ENCODE assay signal across 17 mouse cellular contexts in genomic region chr13:8943828-8944227, GRCm38 (mm10). TPM values are rescaled to one million over a fixed set of nuclear protein-coding genes. Genes with fewer than 3 reads are reported as not detected.
"Had no signal": no experiment of that assay in that cellular context is flagged by ENCODE, and none has a peak within 500 bp of the region (broad histone marks: within the 10 kb centered on the region; RNA-seq: fewer than 3 reads in every experiment).

No protein-coding gene starts in this region.

RNA-seq across cellular contexts. Expression of gene Gm9745, which starts 4.2 kb away (rescaled TPM):
- total RNA-seq: layer of hippocampus, adult 18-20 months; layer of hippocampus, postnatal 14 days; left cerebral cortex, postnatal 14 days; left cerebral cortex, postnatal 4 days; megakaryocyte, adult 5-6 weeks had no signal
- polyA plus RNA-seq: kidney, embryonic 16.5 days; limb, embryonic 13.5 days; lung, adult 2 months; lung, embryonic 16.5 days; midbrain, embryonic 10.5 days; midbrain, embryonic 15.5 days; neural tube, embryonic 12.5 days; neural tube, embryonic 15.5 days; stomach, embryonic 14.5 days; stomach, postnatal 0 days; thymus, adult 2 months had no signal

RNA-seq across cellular contexts. Expression of gene Idi2, which starts 8.8 kb away (rescaled TPM):
- total RNA-seq: layer of hippocampus, adult 18-20 months; layer of hippocampus, postnatal 14 days; left cerebral cortex, adult 8-10 months; left cerebral cortex, postnatal 14 days; left cerebral cortex, postnatal 4 days; megakaryocyte, adult 5-6 weeks had no signal
- polyA plus RNA-seq: kidney, embryonic 16.5 days; limb, embryonic 13.5 days; lung, adult 2 months; midbrain, embryonic 15.5 days; neural tube, embryonic 15.5 days; stomach, embryonic 14.5 days; stomach, postnatal 0 days had no signal
